Mouse (Mus musculus): ENCODE data around the gene Nxn. TPM values are rescaled to one million over a fixed set of nuclear protein-coding genes. Genes with fewer than 3 reads are reported as not detected.

Gene Nxn
- polyA plus RNA-seq, 1 experiment = 24.7 TPM

DNA sequence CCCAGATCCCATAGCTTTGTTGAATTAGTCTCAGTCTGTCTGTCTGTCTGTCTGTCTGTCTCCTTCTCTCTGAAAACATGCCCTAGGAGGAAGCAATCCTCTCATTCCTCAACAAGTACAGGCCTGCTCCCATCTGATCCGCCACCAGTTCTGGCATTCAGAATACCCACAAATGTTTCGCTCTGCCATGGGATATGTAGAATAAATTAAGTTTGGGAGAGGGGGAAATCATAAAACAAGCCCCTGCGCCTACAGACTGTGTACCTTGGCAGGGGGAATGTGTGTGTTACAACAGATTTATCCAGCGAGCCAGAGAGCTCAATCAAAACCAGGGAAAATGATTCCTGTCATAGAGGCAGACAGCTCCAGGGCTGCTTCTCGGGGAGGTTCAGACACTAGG, 98.1 kb downstream of the Nxn start:
- H3K27me3 ChIP-seq (ENCODE audit: control insufficient read depth, insufficient read depth, low read length) = no peaks in the 10 kb centered on the region
- 96% methylated on average over 5 of the region's 5 CpGs for WGBS
- H3K4me1 ChIP-seq (replicated peaks; ENCODE audit: control insufficient read depth, insufficient read depth, low read length) = no peaks in the 10 kb centered on the region
- DNase-seq = no peak
- TF ChIP-seq POLR2A (IDR thresholded peaks at IDR 0.05; ENCODE audit: control insufficient read depth, extremely low read depth, insufficient read depth, low read length, poor library complexity) = no peak
- no peak for TF ChIP-seq CTCF (IDR thresholded peaks at IDR 0.05; ENCODE audit: borderline replicate concordance, control insufficient read depth, extremely low read depth, insufficient read depth, low read length, poor library complexity)
- no peak overlapping the region for H3K4me3 ChIP-seq (ENCODE audit: control insufficient read depth, insufficient read depth, low read length)
- no peaks in the 10 kb centered on the region for H3K36me3 ChIP-seq (ENCODE audit: control insufficient read depth, insufficient read depth, low read length)
- no peak overlapping the region for H3K27ac ChIP-seq (ENCODE audit: control insufficient read depth, insufficient read depth, low read length)

DNA sequence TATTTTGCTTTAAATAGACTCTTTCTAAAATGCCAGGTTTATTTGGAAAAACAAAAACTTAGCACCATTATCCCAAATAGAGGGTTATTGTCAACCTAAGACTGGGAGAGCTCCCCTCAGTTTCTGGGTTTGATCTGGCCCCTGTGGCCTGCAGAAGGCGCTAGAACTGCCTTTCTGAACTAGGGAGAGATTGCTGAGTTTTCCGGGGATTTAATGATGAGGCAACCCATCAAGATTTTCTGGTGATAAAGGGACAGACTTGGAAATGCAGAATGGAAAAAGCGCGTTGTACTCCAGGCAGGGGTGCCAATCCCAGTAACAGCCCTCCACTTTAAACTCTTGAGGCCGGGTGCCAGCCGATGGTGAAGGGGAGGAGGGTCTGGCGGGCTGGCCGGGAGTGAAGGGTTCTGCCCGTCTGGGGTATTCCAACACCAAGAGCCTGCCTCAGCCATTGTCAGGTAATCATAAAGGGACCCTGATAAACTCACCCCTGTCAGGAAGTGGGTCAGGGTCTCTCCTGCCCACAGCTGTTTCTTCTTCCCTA, 100.4 kb downstream of the Nxn start:
- WGBS = 90% methylated on average over 9 of the region's 9 CpGs
- DNase-seq = no peak
- Histone ChIP-seq H3K27ac (ENCODE audit: control insufficient read depth, insufficient read depth, low read length) (no peak overlapping the region), H3K36me3 (ENCODE audit: control insufficient read depth, insufficient read depth, low read length) (no peaks in the 10 kb centered on the region), H3K27me3 (ENCODE audit: control insufficient read depth, insufficient read depth, low read length) (no peaks in the 10 kb centered on the region), H3K4me3 (ENCODE audit: control insufficient read depth, insufficient read depth, low read length) (no peak overlapping the region), H3K4me1 (replicated peaks; ENCODE audit: control insufficient read depth, insufficient read depth, low read length) (no peaks in the 10 kb centered on the region)
- no peak for TF ChIP-seq CTCF (IDR thresholded peaks at IDR 0.05; ENCODE audit: borderline replicate concordance, control insufficient read depth, extremely low read depth, insufficient read depth, low read length, poor library complexity)
- no peak for TF ChIP-seq POLR2A (IDR thresholded peaks at IDR 0.05; ENCODE audit: control insufficient read depth, extremely low read depth, insufficient read depth, low read length, poor library complexity)

- no peak for TF ChIP-seq POLR2A (IDR thresholded peaks at IDR 0.05; ENCODE audit: control insufficient read depth, extremely low read depth, insufficient read depth, low read length, poor library complexity)
- TF ChIP-seq CTCF (IDR thresholded peaks at IDR 0.05; ENCODE audit: borderline replicate concordance, control insufficient read depth, extremely low read depth, insufficient read depth, low read length, poor library complexity) = no peak
- no peaks in the 10 kb centered on the region for H3K36me3 ChIP-seq (ENCODE audit: control insufficient read depth, insufficient read depth, low read length)
- H3K4me3 ChIP-seq (ENCODE audit: control insufficient read depth, insufficient read depth, low read length) = no peak overlapping the region
- no peaks in the 10 kb centered on the region for H3K27me3 ChIP-seq (ENCODE audit: control insufficient read depth, insufficient read depth, low read length)
- 88% methylated on average over 9 of the region's 9 CpGs for WGBS
- DNase-seq = no peak
- H3K4me1 ChIP-seq (replicated peaks; ENCODE audit: control insufficient read depth, insufficient read depth, low read length) = peaks cover 3% of the 10 kb centered on the region; the same call in 1 of the 2 replicates
- H3K27ac ChIP-seq (ENCODE audit: control insufficient read depth, insufficient read depth, low read length) = no peak overlapping the region
Observed at GRCm38 (mm10) chr11:76297252-76297651, 101.7 kb downstream of the Nxn start.

- WGBS = 87% methylated on average over 9 of the region's 9 CpGs
- no peak overlapping the region for H3K4me3 ChIP-seq (ENCODE audit: control insufficient read depth, insufficient read depth, low read length)
- H3K27me3 ChIP-seq (ENCODE audit: control insufficient read depth, insufficient read depth, low read length) = no peaks in the 10 kb centered on the region
- no peaks in the 10 kb centered on the region for H3K36me3 ChIP-seq (ENCODE audit: control insufficient read depth, insufficient read depth, low read length)
- no peak for TF ChIP-seq POLR2A (IDR thresholded peaks at IDR 0.05; ENCODE audit: control insufficient read depth, extremely low read depth, insufficient read depth, low read length, poor library complexity)
- TF ChIP-seq CTCF (IDR thresholded peaks at IDR 0.05; ENCODE audit: borderline replicate concordance, control insufficient read depth, extremely low read depth, insufficient read depth, low read length, poor library complexity) = no peak
- H3K27ac ChIP-seq (ENCODE audit: control insufficient read depth, insufficient read depth, low read length) = no peak overlapping the region
- H3K4me1 ChIP-seq (replicated peaks; ENCODE audit: control insufficient read depth, insufficient read depth, low read length) = peaks cover 3% of the 10 kb centered on the region; the same call in 1 of the 2 replicates
- DNase-seq = no peak
Observed at GRCm38 (mm10) chr11:76294836-76295235, 104.1 kb downstream of the Nxn start.

DNA sequence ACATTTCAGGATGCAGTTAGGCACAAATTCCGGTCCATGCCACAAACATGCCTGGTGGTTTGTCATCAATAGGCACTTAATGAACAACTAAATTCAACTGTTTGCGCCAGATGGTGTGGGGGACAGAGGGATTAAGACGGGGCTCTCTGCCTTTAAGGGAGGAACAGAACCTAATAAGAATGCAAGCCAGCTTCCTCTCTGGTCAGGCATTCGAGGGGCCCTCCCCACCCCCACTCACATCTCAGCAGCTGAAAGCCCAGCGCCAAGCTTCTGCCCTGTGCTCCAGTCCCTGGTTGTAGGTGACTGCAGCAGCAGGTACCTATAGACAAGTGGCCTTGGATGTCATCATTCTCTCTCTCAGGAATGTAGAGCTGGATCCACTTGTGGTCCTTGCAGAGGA, 104.9 kb downstream of the Nxn start:
- Histone ChIP-seq H3K36me3 (ENCODE audit: control insufficient read depth, insufficient read depth, low read length) (no peaks in the 10 kb centered on the region), H3K4me1 (replicated peaks; ENCODE audit: control insufficient read depth, insufficient read depth, low read length) (peaks cover 3% of the 10 kb centered on the region; the same call in 1 of the 2 replicates), H3K4me3 (ENCODE audit: control insufficient read depth, insufficient read depth, low read length) (no peak overlapping the region), H3K27me3 (ENCODE audit: control insufficient read depth, insufficient read depth, low read length) (no peaks in the 10 kb centered on the region), H3K27ac (ENCODE audit: control insufficient read depth, insufficient read depth, low read length) (no peak overlapping the region)
- TF ChIP-seq CTCF (IDR thresholded peaks at IDR 0.05; ENCODE audit: borderline replicate concordance, control insufficient read depth, extremely low read depth, insufficient read depth, low read length, poor library complexity) = no peak
- TF ChIP-seq POLR2A (IDR thresholded peaks at IDR 0.05; ENCODE audit: control insufficient read depth, extremely low read depth, insufficient read depth, low read length, poor library complexity) = no peak
- WGBS = 76% methylated on average over 5 of the region's 5 CpGs
- no peak for DNase-seq

DNA sequence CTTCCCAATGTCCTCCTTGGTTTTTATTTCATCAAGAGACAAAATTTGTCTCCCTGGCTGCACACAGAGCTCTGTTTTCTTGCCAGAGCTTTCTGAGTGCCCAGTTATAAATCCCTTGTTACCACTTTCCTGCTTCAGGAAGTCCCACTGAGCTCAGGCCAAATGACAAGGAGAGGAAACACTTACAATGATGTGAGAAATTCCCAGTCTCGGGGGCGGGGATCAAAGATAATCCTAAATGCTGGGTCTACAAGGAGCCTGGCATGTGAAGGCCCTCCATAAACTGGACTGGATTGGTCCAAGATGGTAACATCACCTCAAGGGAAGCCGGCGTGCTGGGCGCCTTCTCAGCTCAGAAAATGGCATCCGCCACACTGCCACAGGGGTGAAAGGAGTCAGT, 106.1 kb downstream of the Nxn start:
- no peak overlapping the region for H3K4me3 ChIP-seq (ENCODE audit: control insufficient read depth, insufficient read depth, low read length)
- TF ChIP-seq CTCF (IDR thresholded peaks at IDR 0.05; ENCODE audit: borderline replicate concordance, control insufficient read depth, extremely low read depth, insufficient read depth, low read length, poor library complexity) = no peak
- no peak for TF ChIP-seq POLR2A (IDR thresholded peaks at IDR 0.05; ENCODE audit: control insufficient read depth, extremely low read depth, insufficient read depth, low read length, poor library complexity)
- no peak for DNase-seq
- no peaks in the 10 kb centered on the region for H3K27me3 ChIP-seq (ENCODE audit: control insufficient read depth, insufficient read depth, low read length)
- WGBS = 98% methylated on average over 6 of the region's 6 CpGs
- H3K27ac ChIP-seq (ENCODE audit: control insufficient read depth, insufficient read depth, low read length) = no peak overlapping the region
- peaks cover 3% of the 10 kb centered on the region; the same call in 1 of the 2 replicates for H3K4me1 ChIP-seq (replicated peaks; ENCODE audit: control insufficient read depth, insufficient read depth, low read length)
- H3K36me3 ChIP-seq (ENCODE audit: control insufficient read depth, insufficient read depth, low read length) = no peaks in the 10 kb centered on the region

DNA sequence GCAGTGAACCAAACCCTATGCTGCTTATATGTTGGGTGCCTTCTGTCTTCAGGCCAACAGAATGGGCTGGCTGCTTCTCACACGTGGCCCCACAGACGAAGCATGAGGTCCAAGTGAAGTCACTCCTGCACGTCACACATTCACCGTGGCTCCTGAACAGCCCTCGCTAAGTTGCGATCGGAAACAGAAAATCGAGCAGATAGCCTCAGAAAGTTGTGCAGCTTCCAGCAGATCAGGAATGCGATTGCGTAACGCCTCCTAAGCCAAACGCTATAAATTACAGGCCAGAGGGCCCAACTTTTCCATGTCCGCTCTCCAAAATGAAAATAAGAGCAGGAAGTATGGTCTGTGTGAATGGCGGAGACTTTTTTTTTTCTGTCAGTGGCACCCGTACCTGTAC, 106.5 kb downstream of the Nxn start:
- no peak for TF ChIP-seq POLR2A (IDR thresholded peaks at IDR 0.05; ENCODE audit: control insufficient read depth, extremely low read depth, insufficient read depth, low read length, poor library complexity)
- no peak for TF ChIP-seq CTCF (IDR thresholded peaks at IDR 0.05; ENCODE audit: borderline replicate concordance, control insufficient read depth, extremely low read depth, insufficient read depth, low read length, poor library complexity)
- Histone ChIP-seq H3K36me3 (ENCODE audit: control insufficient read depth, insufficient read depth, low read length) (no peaks in the 10 kb centered on the region), H3K27ac (ENCODE audit: control insufficient read depth, insufficient read depth, low read length) (no peak overlapping the region), H3K4me3 (ENCODE audit: control insufficient read depth, insufficient read depth, low read length) (no peak overlapping the region), H3K4me1 (replicated peaks; ENCODE audit: control insufficient read depth, insufficient read depth, low read length) (peaks cover 3% of the 10 kb centered on the region; the same call in 1 of the 2 replicates), H3K27me3 (ENCODE audit: control insufficient read depth, insufficient read depth, low read length) (no peaks in the 10 kb centered on the region)
- no peak for DNase-seq
- 90% methylated on average over 15 of the region's 15 CpGs for WGBS

Data from thymus, adult 2 months (tissue).